In genomic region chr11:74898517-74898827, GRCm38 (mm10) we compare ENCODE assay signal across 8 mouse cellular contexts. TPM values are rescaled to one million over a fixed set of nuclear protein-coding genes. Genes with fewer than 3 reads are reported as not detected.
DNase-seq lines count a peak whose midpoint lies in the region; ATAC-seq lines count a peak whose summit lies in the region.

No protein-coding gene starts in this region.

- H3K4me3 ChIP-seq in kidney, embryonic 15.5 days (replicated peaks) = peak overlapping the region; percentile 68
- H3K4me3 ChIP-seq in brown adipose tissue, adult 24 weeks (ENCODE audit: insufficient read depth, low read depth, low read length) = peak overlapping the region; percentile 76
- peak overlapping the region; percentile 86 for H3K4me3 ChIP-seq in hindbrain, embryonic 13.5 days
- peak overlapping the region; percentile 91 for H3K4me3 ChIP-seq in midbrain, embryonic 13.5 days (replicated peaks)

- H3K4me1 ChIP-seq in kidney, embryonic 15.5 days = peaks cover 21% of the 10 kb centered on the region
- H3K4me1 ChIP-seq in brown adipose tissue, adult 24 weeks (ENCODE audit: control insufficient read depth, insufficient read depth, insufficient read length, low read length) = no peaks in the 10 kb centered on the region
- H3K4me1 ChIP-seq in hindbrain, embryonic 13.5 days (replicated peaks) = peaks cover 40% of the 10 kb centered on the region
- H3K4me1 ChIP-seq in midbrain, embryonic 13.5 days (replicated peaks) = peaks cover 40% of the 10 kb centered on the region

- ATAC-seq in kidney, embryonic 15.5 days (replicated peaks; ENCODE audit: low FRiP score) = no peak
- ATAC-seq in hindbrain, embryonic 13.5 days (ENCODE audit: low FRiP score) = no peak
- no peak for ATAC-seq in midbrain, embryonic 13.5 days
- ATAC-seq in monocyte, adult 5-6 weeks (replicated peaks; ENCODE audit: insufficient number of reproducible peaks, low FRiP score, low TSS enrichment, poor library complexity, severe bottlenecking) = no peak

- no peaks in the 10 kb centered on the region for H3K9me3 ChIP-seq in kidney, embryonic 15.5 days (replicated peaks)
- H3K9me3 ChIP-seq in hindbrain, embryonic 13.5 days = no peaks in the 10 kb centered on the region
- no peaks in the 10 kb centered on the region for H3K9me3 ChIP-seq in midbrain, embryonic 13.5 days

- H3K27ac ChIP-seq in kidney, embryonic 15.5 days = peak overlapping the region; percentile 91
- H3K27ac ChIP-seq in brown adipose tissue, adult 24 weeks (replicated peaks; ENCODE audit: low read depth, low read length) = no peak overlapping the region
- H3K27ac ChIP-seq in hindbrain, embryonic 13.5 days = peak overlapping the region; percentile 95; the same call in 1 of the 2 replicates
- peak overlapping the region; percentile 94 for H3K27ac ChIP-seq in midbrain, embryonic 13.5 days

- H3K4me2 ChIP-seq in kidney, embryonic 15.5 days = peak overlapping the region; percentile 92
- peak overlapping the region; percentile 79 for H3K4me2 ChIP-seq in hindbrain, embryonic 13.5 days
- peak overlapping the region; percentile 83 for H3K4me2 ChIP-seq in midbrain, embryonic 13.5 days (replicated peaks)

- H3K36me3 ChIP-seq in kidney, embryonic 15.5 days = peaks cover 43% of the 10 kb centered on the region
- peaks cover 40% of the 10 kb centered on the region for H3K36me3 ChIP-seq in hindbrain, embryonic 13.5 days
- peaks cover 35% of the 10 kb centered on the region for H3K36me3 ChIP-seq in midbrain, embryonic 13.5 days

- no peak for DNase-seq in kidney, adult 9 months
- no peak for DNase-seq in adrenal gland, adult 2 months
- no peak for DNase-seq in gastrocnemius, adult 8-10 months (ENCODE audit: low spot score in 2 of 2)

- no peaks in the 10 kb centered on the region for H3K27me3 ChIP-seq in kidney, embryonic 15.5 days
- H3K27me3 ChIP-seq in hindbrain, embryonic 13.5 days = no peaks in the 10 kb centered on the region
- H3K27me3 ChIP-seq in midbrain, embryonic 13.5 days = no peaks in the 10 kb centered on the region

- under 1% methylated on average over 7 of the region's 7 CpGs for WGBS in kidney, embryonic 15.5 days
- WGBS in hindbrain, embryonic 13.5 days = under 1% methylated on average over 7 of the region's 7 CpGs
- 0% methylated on average over 7 of the region's 7 CpGs for WGBS in midbrain, embryonic 13.5 days

- H3K9ac ChIP-seq in kidney, embryonic 15.5 days = peak overlapping the region; percentile 68
- peak overlapping the region; percentile 90 for H3K9ac ChIP-seq in hindbrain, embryonic 13.5 days
- H3K9ac ChIP-seq in midbrain, embryonic 13.5 days (replicated peaks) = peak overlapping the region; percentile 91

RNA-seq across cellular contexts. Expression of gene Tsr1, which starts 0.6 kb away (rescaled TPM):
- polyA plus RNA-seq in kidney, embryonic 15.5 days (2015; fragmentation: Nextera tagmentation; extraction: Ambion mirVana) = 50.6 and 51.4 TPM in 2 replicates
- 7.0 and 8.4 TPM in 2 replicates for polyA plus RNA-seq in brown adipose tissue, adult 24 weeks (2012; ENCODE audit: insufficient read depth, insufficient read length, missing spikeins)
- 29.4 and 29.6 TPM in 2 replicates for polyA plus RNA-seq in hindbrain, embryonic 13.5 days (2015; fragmentation: Nextera tagmentation; extraction: Ambion mirVana)
- 28.1 and 32.1 TPM in 2 replicates for polyA plus RNA-seq in midbrain, embryonic 13.5 days (2015; fragmentation: Nextera tagmentation; extraction: Ambion mirVana)
- total RNA-seq in monocyte, adult 5-6 weeks (2017) = 26.3 to 41.9 TPM (median 28.8 TPM) in 3 replicates
- total RNA-seq in adrenal gland, adult 2 months (2021) = 10 to 100 TPM; 35.3 to 39.8 TPM
- polyA plus RNA-seq in adrenal gland, adult 2 months (2012; rRNA removed) = 2.2 and 3.8 TPM in 2 replicates
- 10 to 100 TPM; 26.3 to 39.2 (median 28.2) TPM for total RNA-seq in gastrocnemius, adult 8-10 months (2022)

RNA-seq across cellular contexts. Expression of gene Sgsm2, which starts 1.6 kb away (rescaled TPM):
- 6.1 and 7.3 TPM in 2 replicates for polyA plus RNA-seq in kidney, embryonic 15.5 days (2015; fragmentation: Nextera tagmentation; extraction: Ambion mirVana)
- 2.6 and 3.0 TPM in 2 replicates for polyA plus RNA-seq in brown adipose tissue, adult 24 weeks (2012; ENCODE audit: insufficient read depth, insufficient read length, missing spikeins)
- 17.8 and 19.1 TPM in 2 replicates for polyA plus RNA-seq in hindbrain, embryonic 13.5 days (2015; fragmentation: Nextera tagmentation; extraction: Ambion mirVana)
- polyA plus RNA-seq in midbrain, embryonic 13.5 days (2015; fragmentation: Nextera tagmentation; extraction: Ambion mirVana) = 18.8 and 20.8 TPM in 2 replicates
- 1.4 to 10.7 TPM (median 3.1 TPM) in 3 replicates for total RNA-seq in monocyte, adult 5-6 weeks (2017)
- total RNA-seq in adrenal gland, adult 2 months (2021) = 10 to 100 TPM; 21.8 to 24.4 TPM
- 27.0 and 35.2 TPM in 2 replicates for polyA plus RNA-seq in adrenal gland, adult 2 months (2012; rRNA removed)
- total RNA-seq in gastrocnemius, adult 8-10 months (2022) = 1 to 10 TPM; 1.3 to 2.0 (median 1.7) TPM

RNA-seq across cellular contexts. Expression of gene Smg6, which starts 27.2 kb away (rescaled TPM):
- 17.5 and 18.2 TPM in 2 replicates for polyA plus RNA-seq in kidney, embryonic 15.5 days (2015; fragmentation: Nextera tagmentation; extraction: Ambion mirVana)
- polyA plus RNA-seq in brown adipose tissue, adult 24 weeks (2012; ENCODE audit: insufficient read depth, insufficient read length, missing spikeins) = 4.8 and 6.6 TPM in 2 replicates
- polyA plus RNA-seq in hindbrain, embryonic 13.5 days (2015; fragmentation: Nextera tagmentation; extraction: Ambion mirVana) = 17.8 and 18.4 TPM in 2 replicates
- 20.2 and 21.0 TPM in 2 replicates for polyA plus RNA-seq in midbrain, embryonic 13.5 days (2015; fragmentation: Nextera tagmentation; extraction: Ambion mirVana)
- total RNA-seq in monocyte, adult 5-6 weeks (2017) = 25.4 to 48.6 TPM (median 28.2 TPM) in 3 replicates
- 10 to 100 TPM; 19.7 to 20.9 TPM for total RNA-seq in adrenal gland, adult 2 months (2021)
- 27.8 and 32.6 TPM in 2 replicates for polyA plus RNA-seq in adrenal gland, adult 2 months (2012; rRNA removed)
- total RNA-seq in gastrocnemius, adult 8-10 months (2022) = 10 to 100 TPM; 10.3 to 13.0 (median 11.7) TPM

RNA-seq across cellular contexts. Expression of gene Srr, which starts 27.3 kb away (rescaled TPM):
- 23.5 and 24.4 TPM in 2 replicates for polyA plus RNA-seq in kidney, embryonic 15.5 days (2015; fragmentation: Nextera tagmentation; extraction: Ambion mirVana)
- polyA plus RNA-seq in brown adipose tissue, adult 24 weeks (2012; ENCODE audit: insufficient read depth, insufficient read length, missing spikeins) = 31.1 and 47.4 TPM in 2 replicates
- polyA plus RNA-seq in hindbrain, embryonic 13.5 days (2015; fragmentation: Nextera tagmentation; extraction: Ambion mirVana) = 34.1 and 34.4 TPM in 2 replicates
- 31.5 and 32.9 TPM in 2 replicates for polyA plus RNA-seq in midbrain, embryonic 13.5 days (2015; fragmentation: Nextera tagmentation; extraction: Ambion mirVana)
- 0.75 to 5.8 TPM (median 3.9 TPM) in 3 replicates for total RNA-seq in monocyte, adult 5-6 weeks (2017)
- total RNA-seq in adrenal gland, adult 2 months (2021) = 10 to 100 TPM; 55.7 to 62.8 TPM
- 2.4 and 5.2 TPM in 2 replicates for polyA plus RNA-seq in adrenal gland, adult 2 months (2012; rRNA removed)
- 10 to 100 TPM; 15.8 to 19.1 (median 17.0) TPM for total RNA-seq in gastrocnemius, adult 8-10 months (2022)
